Mouse (Mus musculus): ENCODE results near the gene Amz2.

DNA sequence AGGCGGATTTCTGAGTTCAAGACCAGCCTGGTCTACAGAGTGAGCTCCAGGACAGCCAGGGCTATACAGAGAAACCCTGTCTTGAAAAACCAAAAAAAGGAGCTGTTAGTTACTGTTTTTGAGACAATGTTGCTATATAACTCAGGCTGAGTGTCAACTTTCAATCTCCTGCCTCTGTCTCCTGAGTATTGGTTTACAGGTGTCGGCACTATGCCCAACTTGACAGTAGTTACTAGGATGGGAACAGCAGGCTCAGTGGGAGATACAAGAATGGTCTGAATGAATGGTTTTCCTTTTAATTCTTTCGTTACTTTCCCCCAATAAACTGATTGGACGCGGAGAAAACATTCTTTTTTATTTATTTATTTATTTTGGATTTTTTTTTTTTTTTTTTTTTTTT lies 1.6 kb downstream of the Amz2 start:
- TF ChIP-seq POLR2A (IDR thresholded peaks at IDR 0.05; ENCODE audit: borderline replicate concordance, insufficient read depth, low read length) (no peak), CTCF (IDR thresholded peaks at IDR 0.05; ENCODE audit: borderline replicate concordance, insufficient read depth, low read depth, low read length) (no peak)
